16 mouse cellular contexts compared by ENCODE assay signal in genomic region chr4:139043600-139043999, GRCm38 (mm10). TPM values are rescaled to one million over a fixed set of nuclear protein-coding genes. Genes with fewer than 3 reads are reported as not detected.
"Had no signal": no experiment of that assay in that cellular context is flagged by ENCODE, and none has a peak within 500 bp of the region (broad histone marks: within the 10 kb centered on the region; RNA-seq: fewer than 3 reads in every experiment).

No protein-coding gene starts in this region.

- H3K36me3 ChIP-seq: intestine, embryonic 15.5 days; kidney, embryonic 15.5 days; limb, embryonic 12.5 days; liver, embryonic 15.5 days; midbrain, embryonic 13.5 days; neural tube, embryonic 15.5 days had no signal

- ATAC-seq: intestine, embryonic 15.5 days; midbrain, embryonic 13.5 days had no signal

- H3K9ac ChIP-seq: intestine, embryonic 15.5 days; kidney, embryonic 15.5 days; limb, embryonic 12.5 days; liver, embryonic 15.5 days; lung, embryonic 14.5 days; midbrain, embryonic 13.5 days; neural tube, embryonic 15.5 days had no signal

- DNase-seq: kidney, adult 2 months; kidney, postnatal 25 days; liver; lung, embryonic 14.5 days; lung, postnatal 4 days; right cerebral cortex, adult 18-20 months; thymus, adult 18-20 months; thymus, postnatal 25 days had no signal

- H3K27ac ChIP-seq: intestine, embryonic 15.5 days; kidney, embryonic 15.5 days; limb, embryonic 12.5 days; liver, embryonic 15.5 days; midbrain, embryonic 13.5 days had no signal

- H3K27me3 ChIP-seq: intestine, embryonic 15.5 days; midbrain, embryonic 13.5 days; neural tube, embryonic 15.5 days had no signal

- H3K9me3 ChIP-seq: intestine, embryonic 15.5 days; liver, embryonic 15.5 days; neural tube, embryonic 15.5 days had no signal

- H3K4me3 ChIP-seq: intestine, embryonic 15.5 days; kidney, embryonic 15.5 days; limb, embryonic 12.5 days; liver, embryonic 15.5 days; midbrain, embryonic 13.5 days; myocyte; neural tube, embryonic 15.5 days had no signal

- H3K4me2 ChIP-seq: intestine, embryonic 15.5 days; kidney, embryonic 15.5 days; limb, embryonic 12.5 days; liver, embryonic 15.5 days; lung, embryonic 14.5 days; midbrain, embryonic 13.5 days; neural tube, embryonic 15.5 days had no signal

- H3K4me1 ChIP-seq: intestine, embryonic 15.5 days; liver, embryonic 15.5 days had no signal

RNA-seq across cellular contexts. Expression of gene Htr6, which starts 31.8 kb away (rescaled TPM):
- polyA plus RNA-seq: kidney, adult 2 months; kidney, embryonic 15.5 days; liver, embryonic 15.5 days; lung, embryonic 14.5 days; stomach, embryonic 14.5 days had no signal
